Mouse (Mus musculus): Measurements from ENCODE around the gene Snx17. TPM values are rescaled to one million over a fixed set of nuclear protein-coding genes. Genes with fewer than 3 reads are reported as not detected.

Snx17 gene
- total RNA-seq, 2 experiments from 2014 or later: 16.3 to 22.6 TPM

- ATAC-seq (replicated peaks; ENCODE audit: low FRiP score, poor library complexity, severe bottlenecking): peak; percentile 90
Observed at GRCm38 (mm10) chr5:31220448-31221303, 27.6 kb downstream of the Snx17 start, which contains the start of gene Ppm1g. Ppm1g (minus strand) TSS chr5:31220687.

GRCm38 (mm10) chr5:31221304-31221945, 28.4 kb downstream of the Snx17 start:
- peak; percentile 55 for ATAC-seq (replicated peaks; ENCODE audit: low FRiP score, poor library complexity, severe bottlenecking)

- ATAC-seq (replicated peaks; ENCODE audit: low FRiP score, poor library complexity, severe bottlenecking): no peak
Observed at GRCm38 (mm10) chr5:31222696-31223095, 29.7 kb downstream of the Snx17 start.

GRCm38 (mm10) chr5:31226641-31227040, 33.6 kb downstream of the Snx17 start:
- ATAC-seq (replicated peaks; ENCODE audit: low FRiP score, poor library complexity, severe bottlenecking): no peak

GRCm38 (mm10) chr5:31240637-31241521, 47.9 kb downstream of the Snx17 start, which contains the start of the genes Nrbp1 and Gm9970:
Nrbp1 (plus strand) TSS chr5:31240864.
Gm9970 (minus strand) TSS chr5:31241232.
- ATAC-seq (replicated peaks; ENCODE audit: low FRiP score, poor library complexity, severe bottlenecking): peak; percentile 96

GRCm38 (mm10) chr5:31241522-31242034, 48.6 kb downstream of the Snx17 start:
- ATAC-seq (replicated peaks; ENCODE audit: low FRiP score, poor library complexity, severe bottlenecking): peak; percentile 61

GRCm38 (mm10) chr5:31242191-31242590, 49.2 kb downstream of the Snx17 start:
- no peak for ATAC-seq (replicated peaks; ENCODE audit: low FRiP score, poor library complexity, severe bottlenecking)

Other genes starting within 250 kb of the Snx17 start
- not detected in 2 replicates for gene Cgref1, start 247.6 kb upstream of the Snx17 start, total RNA-seq (2015; ENCODE audit: low replicate concordance)
- not detected in 2 replicates for gene Cgref1, start 247.6 kb upstream of the Snx17 start, total RNA-seq (2017; ENCODE audit: low replicate concordance)
- 42.3 and 55.5 TPM in 2 replicates for gene Preb, start 232.9 kb upstream of the Snx17 start, total RNA-seq (2015; ENCODE audit: low replicate concordance)
- gene Preb, start 232.9 kb upstream of the Snx17 start, total RNA-seq (2017; ENCODE audit: low replicate concordance): 8.2 and 24.9 TPM in 2 replicates
- not detected in 2 replicates for gene Tcf23, start 224.6 kb upstream of the Snx17 start, total RNA-seq (2015; ENCODE audit: low replicate concordance)
- gene Tcf23, start 224.6 kb upstream of the Snx17 start, total RNA-seq (2017; ENCODE audit: low replicate concordance): not detected in 2 replicates
- 38.6 and 49.9 TPM in 2 replicates for gene Atraid, start 144.9 kb upstream of the Snx17 start, total RNA-seq (2015; ENCODE audit: low replicate concordance)
- gene Atraid, start 144.9 kb upstream of the Snx17 start, total RNA-seq (2017; ENCODE audit: low replicate concordance): 15.1 and 16.0 TPM in 2 replicates
- gene Slc5a6, start 144.3 kb upstream of the Snx17 start, total RNA-seq (2015; ENCODE audit: low replicate concordance): not detected in 2 replicates
- not detected in 2 replicates for gene Slc5a6, start 144.3 kb upstream of the Snx17 start, total RNA-seq (2017; ENCODE audit: low replicate concordance)
- 19.3 and 24.9 TPM in 2 replicates for gene Cad, start 138.4 kb upstream of the Snx17 start, total RNA-seq (2015; ENCODE audit: low replicate concordance)
- 3.5 and 11.3 TPM in 2 replicates for gene Cad, start 138.4 kb upstream of the Snx17 start, total RNA-seq (2017; ENCODE audit: low replicate concordance)
- not detected in 2 replicates for gene Dnajc5g, start 86.9 kb upstream of the Snx17 start, total RNA-seq (2015; ENCODE audit: low replicate concordance)
- gene Dnajc5g, start 86.9 kb upstream of the Snx17 start, total RNA-seq (2017; ENCODE audit: low replicate concordance): not detected in 2 replicates
- gene Slc30a3, start 85.0 kb upstream of the Snx17 start, total RNA-seq (2015; ENCODE audit: low replicate concordance): not detected in 2 replicates
- gene Slc30a3, start 85.0 kb upstream of the Snx17 start, total RNA-seq (2017; ENCODE audit: low replicate concordance): not detected in 2 replicates
- not detected in 2 replicates for gene Trim54, start 76.5 kb upstream of the Snx17 start, total RNA-seq (2015; ENCODE audit: low replicate concordance)
- gene Trim54, start 76.5 kb upstream of the Snx17 start, total RNA-seq (2017; ENCODE audit: low replicate concordance): not detected in 2 replicates
- gene Ucn, start 54.4 kb upstream of the Snx17 start, total RNA-seq (2015; ENCODE audit: low replicate concordance): not detected in 2 replicates
- not detected in 2 replicates for gene Ucn, start 54.4 kb upstream of the Snx17 start, total RNA-seq (2017; ENCODE audit: low replicate concordance)
- 1.3 and 11.5 TPM in 2 replicates for gene Mpv17, start 39.0 kb upstream of the Snx17 start, total RNA-seq (2015; ENCODE audit: low replicate concordance)
- gene Mpv17, start 39.0 kb upstream of the Snx17 start, total RNA-seq (2017; ENCODE audit: low replicate concordance): 0.23 and 4.7 TPM in 2 replicates
- gene Gm29609, start 13.3 kb upstream of the Snx17 start, total RNA-seq (2015; ENCODE audit: low replicate concordance): 4.6 TPM in 1 of 2 replicates, not detected in the other
- not detected in 2 replicates for gene Gm29609, start 13.3 kb upstream of the Snx17 start, total RNA-seq (2017; ENCODE audit: low replicate concordance)
- gene Gtf3c2, start 13.1 kb upstream of the Snx17 start, total RNA-seq (2015; ENCODE audit: low replicate concordance): 45.4 and 54.5 TPM in 2 replicates
- gene Gtf3c2, start 13.1 kb upstream of the Snx17 start, total RNA-seq (2017; ENCODE audit: low replicate concordance): 29.9 and 130 TPM in 2 replicates
- gene Eif2b4, start 203 bp downstream of the Snx17 start, total RNA-seq (2015; ENCODE audit: low replicate concordance): 36.5 and 60.5 TPM in 2 replicates
- gene Eif2b4, start 203 bp downstream of the Snx17 start, total RNA-seq (2017; ENCODE audit: low replicate concordance): 8.2 and 53.5 TPM in 2 replicates
- 6.8 and 9.2 TPM in 2 replicates for gene Zfp513, start 9.1 kb downstream of the Snx17 start, total RNA-seq (2015; ENCODE audit: low replicate concordance)
- 10.8 and 15.4 TPM in 2 replicates for gene Zfp513, start 9.1 kb downstream of the Snx17 start, total RNA-seq (2017; ENCODE audit: low replicate concordance)
- 166 and 178 TPM in 2 replicates for gene Ppm1g, start 27.5 kb downstream of the Snx17 start, total RNA-seq (2015; ENCODE audit: low replicate concordance)
- gene Ppm1g, start 27.5 kb downstream of the Snx17 start, total RNA-seq (2017; ENCODE audit: low replicate concordance): 214 and 223 TPM in 2 replicates
- 22.2 and 45.4 TPM in 2 replicates for gene Nrbp1, start 47.6 kb downstream of the Snx17 start, total RNA-seq (2015; ENCODE audit: low replicate concordance)
- gene Nrbp1, start 47.6 kb downstream of the Snx17 start, total RNA-seq (2017; ENCODE audit: low replicate concordance): 39.4 and 44.4 TPM in 2 replicates
- not detected in 2 replicates for gene Gm9970, start 48.0 kb downstream of the Snx17 start, total RNA-seq (2015; ENCODE audit: low replicate concordance)
- not detected in 2 replicates for gene Gm9970, start 48.0 kb downstream of the Snx17 start, total RNA-seq (2017; ENCODE audit: low replicate concordance)
- not detected in 2 replicates for gene Krtcap3, start 58.5 kb downstream of the Snx17 start, total RNA-seq (2015; ENCODE audit: low replicate concordance)
- not detected in 2 replicates for gene Krtcap3, start 58.5 kb downstream of the Snx17 start, total RNA-seq (2017; ENCODE audit: low replicate concordance)
- gene Ift172, start 97.9 kb downstream of the Snx17 start, total RNA-seq (2015; ENCODE audit: low replicate concordance): 2.9 and 10.5 TPM in 2 replicates
- gene Ift172, start 97.9 kb downstream of the Snx17 start, total RNA-seq (2017; ENCODE audit: low replicate concordance): 5.7 and 10.3 TPM in 2 replicates
- not detected in 2 replicates for gene Fndc4, start 102.9 kb downstream of the Snx17 start, total RNA-seq (2015; ENCODE audit: low replicate concordance)
- gene Fndc4, start 102.9 kb downstream of the Snx17 start, total RNA-seq (2017; ENCODE audit: low replicate concordance): 0.08 TPM in 1 of 2 replicates, not detected in the other
- not detected in 2 replicates for gene Gckr, start 104.2 kb downstream of the Snx17 start, total RNA-seq (2015; ENCODE audit: low replicate concordance)
- not detected in 2 replicates for gene Gckr, start 104.2 kb downstream of the Snx17 start, total RNA-seq (2017; ENCODE audit: low replicate concordance)